Mouse (Mus musculus): ENCODE measurements around the gene Hbb-y.
"Not testable (repeated sequence)": the region's sequence is repeated elsewhere in the genome, so short reads cannot be mapped to it uniquely, and the experiment has no call there.

Gene Hbb-y

GRCm38 (mm10) chr7:103853090-103853489 is at the start of gene Hbb-y:
Gene Hbb-y (minus strand): TSS chr7:103853216.
- DNase-seq = no peak

- DNase-seq = no peak
Measured at GRCm38 (mm10) chr7:103894385-103894784, 41.4 kb upstream of the Hbb-y start, which contains the start of gene Olfr64. Gene Olfr64 (minus strand): TSS chr7:103894485.

- no peak for DNase-seq
Measured at GRCm38 (mm10) chr7:103886152-103886551, 33.1 kb upstream of the Hbb-y start, which contains the start of gene Olfr66. Gene Olfr66 (minus strand): TSS chr7:103886252.

- DNase-seq = no peak
Measured at GRCm38 (mm10) chr7:103877093-103877492, 24.1 kb upstream of the Hbb-y start.

GRCm38 (mm10) chr7:103874451-103874850 is 21.4 kb upstream of the Hbb-y start:
- no peak for DNase-seq

GRCm38 (mm10) chr7:103873064-103873463 is 20.0 kb upstream of the Hbb-y start:
- DNase-seq = no peak

- DNase-seq = no peak
Measured at GRCm38 (mm10) chr7:103870667-103871066, 17.7 kb upstream of the Hbb-y start.

- DNase-seq = no peak
Measured at GRCm38 (mm10) chr7:103865716-103866115, 12.7 kb upstream of the Hbb-y start.

GRCm38 (mm10) chr7:103861531-103861930 is 8.5 kb upstream of the Hbb-y start:
- DNase-seq = no peak

GRCm38 (mm10) chr7:103860855-103861254 is 7.8 kb upstream of the Hbb-y start:
- no peak for DNase-seq

- no peak for DNase-seq
Measured at GRCm38 (mm10) chr7:103859076-103859475, 6.1 kb upstream of the Hbb-y start.

- DNase-seq = no peak
Measured at GRCm38 (mm10) chr7:103854669-103855068, 1.7 kb upstream of the Hbb-y start.

- DNase-seq = no peak
Measured at GRCm38 (mm10) chr7:103844525-103845325, 8.3 kb downstream of the Hbb-y start.

- DNase-seq = no peak
Measured at GRCm38 (mm10) chr7:103843034-103843433, 10.0 kb downstream of the Hbb-y start, which contains the start of gene Hbb-bh1. Gene Hbb-bh1 (minus strand): TSS chr7:103843164.

- no peak for DNase-seq
Measured at GRCm38 (mm10) chr7:103840268-103840667, 12.7 kb downstream of the Hbb-y start, which contains the start of gene Hbb-bh2. Gene Hbb-bh2 (minus strand): TSS chr7:103840520.

GRCm38 (mm10) chr7:103827808-103828207 is 25.2 kb downstream of the Hbb-y start, which contains the start of gene Hbb-bs:
Gene Hbb-bs (minus strand): TSS chr7:103828096.
- DNase-seq = no peak

- DNase-seq = not testable (repeated sequence)
Measured at GRCm38 (mm10) chr7:103827139-103827538, 25.9 kb downstream of the Hbb-y start.

- DNase-seq = no peak
Measured at GRCm38 (mm10) chr7:103826255-103826887, 26.6 kb downstream of the Hbb-y start.

GRCm38 (mm10) chr7:103825536-103826254 is 27.3 kb downstream of the Hbb-y start:
- DNase-seq = no peak

GRCm38 (mm10) chr7:103824597-103824996 is 28.4 kb downstream of the Hbb-y start:
- no peak for DNase-seq

GRCm38 (mm10) chr7:103815085-103815484 is 37.9 kb downstream of the Hbb-y start:
- DNase-seq = not testable (repeated sequence)

GRCm38 (mm10) chr7:103813766-103814165 is 39.2 kb downstream of the Hbb-y start, which contains the start of gene Hbb-bt:
Gene Hbb-bt (minus strand): TSS chr7:103813996.
- DNase-seq = no peak

- DNase-seq = not testable (repeated sequence)
Measured at GRCm38 (mm10) chr7:103813152-103813551, 39.9 kb downstream of the Hbb-y start.

Measured in cerebellum, adult 11-12 months (tissue).